Mouse (Mus musculus): ENCODE measurements at regions not wholly inside any gene's neighbourhood (a gene's known extent, or its start where the extent isn't known, plus 50 kb on each side); places are given as distances from the start of the nearest gene placed in this dataset.

GRCm38 (mm10) chr15:5511046-5511445 lies 267.1 kb upstream of the Ptger4 start:
- no peak overlapping the region for H3K4me3 ChIP-seq (replicated peaks)
- H3K27me3 ChIP-seq = no peaks in the 10 kb centered on the region
- no peak overlapping the region for H3K27ac ChIP-seq (replicated peaks)
- 29% methylated on average over 3 of the region's 3 CpGs for WGBS (ENCODE audit: insufficient replicate concordance)
- no peaks in the 10 kb centered on the region for H3K36me3 ChIP-seq (replicated peaks)
- H3K9ac ChIP-seq = no peak overlapping the region
- no peak overlapping the region for H3K4me2 ChIP-seq
- H3K4me1 ChIP-seq (replicated peaks) = no peaks in the 10 kb centered on the region
- ATAC-seq (ENCODE audit: insufficient read depth) = no peak
- no peaks in the 10 kb centered on the region for H3K9me3 ChIP-seq (replicated peaks)

- H3K9ac ChIP-seq = no peak overlapping the region
- no peak overlapping the region for H3K4me2 ChIP-seq
- no peaks in the 10 kb centered on the region for H3K36me3 ChIP-seq (replicated peaks)
- H3K4me1 ChIP-seq (replicated peaks) = no peaks in the 10 kb centered on the region
- H3K9me3 ChIP-seq (replicated peaks) = no peaks in the 10 kb centered on the region
- H3K27me3 ChIP-seq = no peaks in the 10 kb centered on the region
- no peak overlapping the region for H3K27ac ChIP-seq (replicated peaks)
- WGBS (ENCODE audit: insufficient replicate concordance) = 61% methylated on average over 5 of the region's 5 CpGs
- no peak for ATAC-seq (ENCODE audit: insufficient read depth)
- no peak overlapping the region for H3K4me3 ChIP-seq (replicated peaks)
Observed at GRCm38 (mm10) chr15:5512546-5512945, 268.6 kb upstream of the Ptger4 start.

GRCm38 (mm10) chr15:5513146-5513545 lies 269.2 kb upstream of the Ptger4 start:
- Histone ChIP-seq H3K27me3 (no peaks in the 10 kb centered on the region), H3K27ac (replicated peaks) (no peak overlapping the region), H3K4me1 (replicated peaks) (no peaks in the 10 kb centered on the region), H3K9me3 (replicated peaks) (no peaks in the 10 kb centered on the region), H3K9ac (no peak overlapping the region), H3K4me3 (replicated peaks) (no peak overlapping the region), H3K4me2 (no peak overlapping the region), H3K36me3 (replicated peaks) (no peaks in the 10 kb centered on the region)
- WGBS (ENCODE audit: insufficient replicate concordance) = 50% methylated on average over 4 of the region's 4 CpGs
- ATAC-seq (ENCODE audit: insufficient read depth) = no peak

GRCm38 (mm10) chr15:5514217-5514616 lies 270.2 kb upstream of the Ptger4 start:
- no peak for ATAC-seq (ENCODE audit: insufficient read depth)
- H3K27ac ChIP-seq (replicated peaks) = no peak overlapping the region
- no peaks in the 10 kb centered on the region for H3K9me3 ChIP-seq (replicated peaks)
- 11% methylated on average over 4 of the region's 4 CpGs for WGBS (ENCODE audit: insufficient replicate concordance)
- H3K4me3 ChIP-seq (replicated peaks) = no peak overlapping the region
- no peak overlapping the region for H3K4me2 ChIP-seq
- H3K4me1 ChIP-seq (replicated peaks) = no peaks in the 10 kb centered on the region
- no peak overlapping the region for H3K9ac ChIP-seq
- H3K36me3 ChIP-seq (replicated peaks) = no peaks in the 10 kb centered on the region
- no peaks in the 10 kb centered on the region for H3K27me3 ChIP-seq

- H3K4me1 ChIP-seq (replicated peaks) = no peaks in the 10 kb centered on the region
- WGBS (ENCODE audit: insufficient replicate concordance) = 20% methylated on average over 10 of the region's 10 CpGs
- H3K4me3 ChIP-seq (replicated peaks) = no peak overlapping the region
- no peaks in the 10 kb centered on the region for H3K9me3 ChIP-seq (replicated peaks)
- H3K36me3 ChIP-seq (replicated peaks) = no peaks in the 10 kb centered on the region
- H3K27ac ChIP-seq (replicated peaks) = no peak overlapping the region
- no peaks in the 10 kb centered on the region for H3K27me3 ChIP-seq
- H3K4me2 ChIP-seq = no peak overlapping the region
- ATAC-seq (ENCODE audit: insufficient read depth) = no peak
- H3K9ac ChIP-seq = no peak overlapping the region
Observed at GRCm38 (mm10) chr15:5517244-5517966, 273.4 kb upstream of the Ptger4 start.

GRCm38 (mm10) chr15:5519552-5519951 lies 275.6 kb upstream of the Ptger4 start:
- Histone ChIP-seq H3K9ac (no peak overlapping the region), H3K36me3 (replicated peaks) (no peaks in the 10 kb centered on the region), H3K9me3 (replicated peaks) (no peaks in the 10 kb centered on the region), H3K4me2 (no peak overlapping the region), H3K4me3 (replicated peaks) (no peak overlapping the region), H3K4me1 (replicated peaks) (no peaks in the 10 kb centered on the region), H3K27ac (replicated peaks) (no peak overlapping the region), H3K27me3 (no peaks in the 10 kb centered on the region)
- 73% methylated on average over 2 of the region's 2 CpGs for WGBS (ENCODE audit: insufficient replicate concordance)
- ATAC-seq (ENCODE audit: insufficient read depth) = no peak

GRCm38 (mm10) chr15:5519997-5520396 lies 276.0 kb upstream of the Ptger4 start:
- Histone ChIP-seq H3K4me3 (replicated peaks) (no peak overlapping the region), H3K36me3 (replicated peaks) (no peaks in the 10 kb centered on the region), H3K27ac (replicated peaks) (no peak overlapping the region), H3K4me1 (replicated peaks) (no peaks in the 10 kb centered on the region), H3K9me3 (replicated peaks) (no peaks in the 10 kb centered on the region), H3K27me3 (no peaks in the 10 kb centered on the region), H3K4me2 (no peak overlapping the region), H3K9ac (no peak overlapping the region)
- no peak for ATAC-seq (ENCODE audit: insufficient read depth)
- 17% methylated on average over 1 of the region's 1 CpGs for WGBS (ENCODE audit: insufficient replicate concordance)

- Histone ChIP-seq H3K4me3 (replicated peaks) (no peak overlapping the region), H3K27ac (replicated peaks) (no peak overlapping the region), H3K9me3 (replicated peaks) (no peaks in the 10 kb centered on the region), H3K36me3 (replicated peaks) (no peaks in the 10 kb centered on the region), H3K4me1 (replicated peaks) (no peaks in the 10 kb centered on the region), H3K27me3 (no peaks in the 10 kb centered on the region), H3K4me2 (no peak overlapping the region), H3K9ac (no peak overlapping the region)
- ATAC-seq (ENCODE audit: insufficient read depth) = no peak
- 68% methylated on average over 6 of the region's 6 CpGs for WGBS (ENCODE audit: insufficient replicate concordance)
Observed at GRCm38 (mm10) chr15:5528619-5529018, 284.6 kb upstream of the Ptger4 start.

- no peaks in the 10 kb centered on the region for H3K4me1 ChIP-seq (replicated peaks)
- H3K27ac ChIP-seq (replicated peaks) = no peak overlapping the region
- no peaks in the 10 kb centered on the region for H3K36me3 ChIP-seq (replicated peaks)
- no peak overlapping the region for H3K4me2 ChIP-seq
- no peaks in the 10 kb centered on the region for H3K27me3 ChIP-seq
- H3K9ac ChIP-seq = no peak overlapping the region
- H3K4me3 ChIP-seq (replicated peaks) = no peak overlapping the region
- H3K9me3 ChIP-seq (replicated peaks) = no peaks in the 10 kb centered on the region
- no peak for ATAC-seq (ENCODE audit: insufficient read depth)
Observed at GRCm38 (mm10) chr15:5533656-5534055, 289.7 kb upstream of the Ptger4 start.

GRCm38 (mm10) chr15:5537432-5537831 lies 293.4 kb upstream of the Ptger4 start:
- Histone ChIP-seq H3K9me3 (replicated peaks) (no peaks in the 10 kb centered on the region), H3K4me3 (replicated peaks) (no peak overlapping the region), H3K4me2 (no peak overlapping the region), H3K36me3 (replicated peaks) (no peaks in the 10 kb centered on the region), H3K27me3 (no peaks in the 10 kb centered on the region), H3K4me1 (replicated peaks) (no peaks in the 10 kb centered on the region), H3K27ac (replicated peaks) (no peak overlapping the region), H3K9ac (no peak overlapping the region)
- 54% methylated on average over 2 of the region's 2 CpGs for WGBS (ENCODE audit: insufficient replicate concordance)
- ATAC-seq (ENCODE audit: insufficient read depth) = no peak

GRCm38 (mm10) chr15:5539301-5539928 lies 295.4 kb upstream of the Ptger4 start:
- H3K9ac ChIP-seq = no peak overlapping the region
- H3K4me2 ChIP-seq = no peak overlapping the region
- H3K27me3 ChIP-seq = no peaks in the 10 kb centered on the region
- no peaks in the 10 kb centered on the region for H3K36me3 ChIP-seq (replicated peaks)
- no peaks in the 10 kb centered on the region for H3K9me3 ChIP-seq (replicated peaks)
- WGBS (ENCODE audit: insufficient replicate concordance) = 31% methylated on average over 4 of the region's 4 CpGs
- H3K4me1 ChIP-seq (replicated peaks) = no peaks in the 10 kb centered on the region
- no peak overlapping the region for H3K4me3 ChIP-seq (replicated peaks)
- H3K27ac ChIP-seq (replicated peaks) = no peak overlapping the region
- no peak for ATAC-seq (ENCODE audit: insufficient read depth)

- H3K36me3 ChIP-seq (replicated peaks) = no peaks in the 10 kb centered on the region
- H3K4me1 ChIP-seq (replicated peaks) = no peaks in the 10 kb centered on the region
- no peak overlapping the region for H3K4me3 ChIP-seq (replicated peaks)
- 28% methylated on average over 4 of the region's 4 CpGs for WGBS (ENCODE audit: insufficient replicate concordance)
- H3K27ac ChIP-seq (replicated peaks) = no peak overlapping the region
- no peak overlapping the region for H3K9ac ChIP-seq
- no peak for ATAC-seq (ENCODE audit: insufficient read depth)
- H3K4me2 ChIP-seq = no peak overlapping the region
- no peaks in the 10 kb centered on the region for H3K9me3 ChIP-seq (replicated peaks)
- H3K27me3 ChIP-seq = no peaks in the 10 kb centered on the region
Observed at GRCm38 (mm10) chr15:5554526-5554925, 310.5 kb upstream of the Ptger4 start.

Data from liver, embryonic 15.5 days (tissue).